Mouse (Mus musculus) splenic B cell, adult 2 months (primary cell): ENCODE measurements at regions not wholly inside any gene's neighbourhood (a gene's known extent, or its start where the extent isn't known, plus 50 kb on each side); places are given as distances from the start of the nearest gene placed in this dataset.

Experiments used
- DNase-seq: peaks from one replicate; pipeline ENCODE4 v3.0.0-alpha.2; 2011; ENCODE audit warnings: low read depth, low spot score
- H3K27me3 ChIP-seq: 2 replicates; pipeline ENCODE4 v1.6.1; 2012; ENCODE audit warnings: mild to moderate bottlenecking, low read length, moderate library complexity, mixed read lengths; ENCODE audit not compliant: control insufficient read depth, poor library complexity, insufficient read depth, severe bottlenecking
- H3K36me3 ChIP-seq: 2 replicates; pipeline ENCODE4 v1.6.1; 2012; ENCODE audit warnings: mild to moderate bottlenecking, low read length, moderate library complexity, mixed read lengths; ENCODE audit not compliant: control insufficient read depth, poor library complexity, insufficient read depth, severe bottlenecking

GRCm38 (mm10) chr15:87955685-87956256 is 411.7 kb downstream of the Fam19a5 start:
- no peak for DNase-seq
- no peaks in the 10 kb centered on the region for H3K36me3 ChIP-seq

GRCm38 (mm10) chr15:87958866-87959265 is 414.8 kb downstream of the Fam19a5 start:
- no peaks in the 10 kb centered on the region for H3K27me3 ChIP-seq
- DNase-seq: no peak
- no peaks in the 10 kb centered on the region for H3K36me3 ChIP-seq

More at GRCm38 (mm10) chr15:87955685-87956256, 411.7 kb downstream of the Fam19a5 start:
- no peaks in the 10 kb centered on the region for H3K27me3 ChIP-seq

- Histone ChIP-seq H3K27me3 (no peaks in the 10 kb centered on the region), H3K36me3 (no peaks in the 10 kb centered on the region)
- no peak for DNase-seq
These were observed 428.5 kb downstream of the Fam19a5 start for GRCm38 (mm10) chr15:87972641-87973040.

GRCm38 (mm10) chr15:87987322-87987985 is 443.4 kb downstream of the Fam19a5 start:
- H3K27me3 ChIP-seq: no peaks in the 10 kb centered on the region
- no peak for DNase-seq
- H3K36me3 ChIP-seq: no peaks in the 10 kb centered on the region

GRCm38 (mm10) chr15:87994546-87994945 is 450.4 kb downstream of the Fam19a5 start:
- Histone ChIP-seq H3K36me3 (no peaks in the 10 kb centered on the region), H3K27me3 (no peaks in the 10 kb centered on the region)
- no peak for DNase-seq

- Histone ChIP-seq H3K36me3 (no peaks in the 10 kb centered on the region), H3K27me3 (no peaks in the 10 kb centered on the region)
- no peak for DNase-seq
These were observed 473.0 kb downstream of the Fam19a5 start for GRCm38 (mm10) chr15:88017076-88017475.

- no peaks in the 10 kb centered on the region for H3K36me3 ChIP-seq
- DNase-seq: no peak
- H3K27me3 ChIP-seq: no peaks in the 10 kb centered on the region
These were observed 488.7 kb downstream of the Fam19a5 start for GRCm38 (mm10) chr15:88032751-88033150.

- no peak for DNase-seq
- Histone ChIP-seq H3K36me3 (no peaks in the 10 kb centered on the region), H3K27me3 (no peaks in the 10 kb centered on the region)
These were observed 489.6 kb downstream of the Fam19a5 start for GRCm38 (mm10) chr15:88033725-88034124.

- Histone ChIP-seq H3K27me3 (no peaks in the 10 kb centered on the region), H3K36me3 (no peaks in the 10 kb centered on the region)
- no peak for DNase-seq
These were observed 491.4 kb downstream of the Fam19a5 start for GRCm38 (mm10) chr15:88035486-88035885.

- no peak for DNase-seq
- H3K27me3 ChIP-seq: no peaks in the 10 kb centered on the region
- H3K36me3 ChIP-seq: no peaks in the 10 kb centered on the region
These were observed 492.3 kb downstream of the Fam19a5 start for GRCm38 (mm10) chr15:88036146-88037000.

- no peak for DNase-seq
- no peaks in the 10 kb centered on the region for H3K27me3 ChIP-seq
- no peaks in the 10 kb centered on the region for H3K36me3 ChIP-seq
These were observed 493.5 kb downstream of the Fam19a5 start for GRCm38 (mm10) chr15:88037606-88038005.

- DNase-seq: no peak
These were observed 498.7 kb downstream of the Fam19a5 start for GRCm38 (mm10) chr15:88042821-88043220.

GRCm38 (mm10) chr15:88058071-88058470 is 514.0 kb downstream of the Fam19a5 start:
- Histone ChIP-seq H3K36me3 (no peaks in the 10 kb centered on the region), H3K27me3 (no peaks in the 10 kb centered on the region)
- no peak for DNase-seq

More at GRCm38 (mm10) chr15:88042821-88043220, 498.7 kb downstream of the Fam19a5 start:
- Histone ChIP-seq H3K36me3 (no peaks in the 10 kb centered on the region), H3K27me3 (no peaks in the 10 kb centered on the region)

GRCm38 (mm10) chr15:88060935-88061334 is 516.8 kb downstream of the Fam19a5 start:
- no peak for DNase-seq
- no peaks in the 10 kb centered on the region for H3K36me3 ChIP-seq
- H3K27me3 ChIP-seq: no peaks in the 10 kb centered on the region

- no peaks in the 10 kb centered on the region for H3K36me3 ChIP-seq
- no peak for DNase-seq
- H3K27me3 ChIP-seq: no peaks in the 10 kb centered on the region
These were observed 518.9 kb downstream of the Fam19a5 start for GRCm38 (mm10) chr15:88063041-88063440.
